Mouse (Mus musculus): ENCODE measurements around the gene Arl10. TPM values are rescaled to one million over a fixed set of nuclear protein-coding genes. Genes with fewer than 3 reads are reported as not detected.

Gene Arl10
- polyA plus RNA-seq, 1 experiment = not detected

- no peak overlapping the region for H3K27ac ChIP-seq (ENCODE audit: insufficient read depth, low read depth, low read length)
- WGBS = 74% methylated on average over 7 of the region's 7 CpGs
- H3K4me1 ChIP-seq (ENCODE audit: control insufficient read depth, insufficient read depth, low read length) = peaks cover 3% of the 10 kb centered on the region; the same call in 1 of the 2 replicates
- TF ChIP-seq CTCF (IDR thresholded peaks at IDR 0.05; ENCODE audit: insufficient read depth, low read depth, low read length) (no peak), POLR2A (IDR thresholded peaks at IDR 0.05; ENCODE audit: insufficient read depth, low read depth, low read length) (no peak)
- no peak overlapping the region for H3K4me3 ChIP-seq (ENCODE audit: insufficient read depth, low read depth, low read length)
Measured at GRCm38 (mm10) chr13:54562562-54562961, 12.3 kb upstream of the Arl10 start.

DNA sequence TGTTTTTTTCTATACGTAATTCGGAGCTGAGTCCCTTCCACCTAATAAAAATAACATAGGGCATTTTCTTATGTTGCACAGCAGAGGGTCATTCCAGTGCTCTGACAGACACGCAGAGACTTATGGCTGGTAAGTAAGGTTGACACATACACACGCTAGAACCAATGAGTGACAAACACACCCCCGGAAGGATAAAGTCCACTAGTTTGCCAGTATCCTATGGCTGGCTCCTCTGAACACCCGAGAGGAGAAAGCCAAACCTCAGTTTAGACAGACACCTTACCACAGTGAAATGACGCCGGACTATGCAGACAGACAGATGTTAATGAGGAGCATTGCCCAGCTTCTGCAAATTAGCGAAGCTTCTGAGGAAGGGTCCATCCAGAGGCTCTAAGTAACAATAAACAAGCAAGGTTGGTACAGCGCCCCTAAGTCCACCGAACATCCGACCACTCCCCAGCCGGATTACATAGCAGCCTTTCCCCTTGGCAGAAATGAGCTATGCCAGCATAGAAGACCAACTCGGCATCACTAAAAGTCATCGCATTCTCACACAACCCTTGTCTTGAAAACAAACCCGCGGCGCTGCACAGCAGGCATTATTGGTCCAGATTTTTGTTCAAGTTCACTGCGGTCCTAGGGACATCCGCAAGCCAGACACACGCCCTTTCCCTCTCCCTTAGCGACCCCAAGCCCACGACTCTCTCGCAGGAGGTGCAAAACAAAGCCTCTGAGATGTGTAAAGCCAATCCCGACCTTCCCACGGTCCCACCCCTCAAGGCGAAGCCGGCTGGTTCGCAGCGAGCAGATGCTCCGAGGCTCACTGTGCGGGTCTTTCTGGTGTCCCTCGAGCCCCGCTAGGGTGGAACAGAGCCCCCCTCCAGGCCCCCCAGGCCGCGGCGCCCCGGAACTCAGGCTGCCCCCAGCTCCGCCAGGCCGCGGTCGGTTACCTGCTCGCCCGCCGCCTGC lies 10.3 kb upstream of the Arl10 start:
- WGBS = 9% methylated on average over 45 of the region's 45 CpGs
- peak overlapping the region; percentile 48; the same call in 1 of the 2 replicates for H3K27ac ChIP-seq (ENCODE audit: insufficient read depth, low read depth, low read length)

GRCm38 (mm10) chr13:54565201-54565581 lies 9.6 kb upstream of the Arl10 start, which contains the start of gene 4833439L19Rik:
Gene 4833439L19Rik, minus strand, starts transcription at chr13:54565435.
- peaks cover 3% of the 10 kb centered on the region; the same call in 1 of the 2 replicates for H3K4me1 ChIP-seq (ENCODE audit: control insufficient read depth, insufficient read depth, low read length)
- H3K4me3 ChIP-seq (ENCODE audit: insufficient read depth, low read depth, low read length) = peak within 1 kb of the TSS; percentile 89
- under 1% methylated on average over 27 of the region's 27 CpGs for WGBS
- peak; percentile 92 for TF ChIP-seq POLR2A (IDR thresholded peaks at IDR 0.05; ENCODE audit: insufficient read depth, low read depth, low read length)
- no peak for TF ChIP-seq CTCF (IDR thresholded peaks at IDR 0.05; ENCODE audit: insufficient read depth, low read depth, low read length)
- peak within 1 kb of the TSS; percentile 68 for H3K27ac ChIP-seq (ENCODE audit: insufficient read depth, low read depth, low read length)

More for the DNA sequence above, 10.3 kb upstream of the Arl10 start:
- TF ChIP-seq CTCF (IDR thresholded peaks at IDR 0.05; ENCODE audit: insufficient read depth, low read depth, low read length) = no peak
- TF ChIP-seq POLR2A (IDR thresholded peaks at IDR 0.05; ENCODE audit: insufficient read depth, low read depth, low read length) = no peak
- Histone ChIP-seq H3K4me1 (ENCODE audit: control insufficient read depth, insufficient read depth, low read length) (peaks cover 3% of the 10 kb centered on the region; the same call in 1 of the 2 replicates), H3K4me3 (ENCODE audit: insufficient read depth, low read depth, low read length) (peak overlapping the region; percentile 89)

GRCm38 (mm10) chr13:54565594-54566345 lies 9.0 kb upstream of the Arl10 start:
- 33% methylated on average over 8 of the region's 8 CpGs for WGBS
- peak overlapping the region; percentile 89 for H3K4me3 ChIP-seq (ENCODE audit: insufficient read depth, low read depth, low read length)
- peaks cover 3% of the 10 kb centered on the region; the same call in 1 of the 2 replicates for H3K4me1 ChIP-seq (ENCODE audit: control insufficient read depth, insufficient read depth, low read length)
- TF ChIP-seq POLR2A (IDR thresholded peaks at IDR 0.05; ENCODE audit: insufficient read depth, low read depth, low read length) (no peak), CTCF (IDR thresholded peaks at IDR 0.05; ENCODE audit: insufficient read depth, low read depth, low read length) (peak; percentile 32; the same call in 1 of the 2 replicates)
- H3K27ac ChIP-seq (ENCODE audit: insufficient read depth, low read depth, low read length) = peak overlapping the region; percentile 68

DNA sequence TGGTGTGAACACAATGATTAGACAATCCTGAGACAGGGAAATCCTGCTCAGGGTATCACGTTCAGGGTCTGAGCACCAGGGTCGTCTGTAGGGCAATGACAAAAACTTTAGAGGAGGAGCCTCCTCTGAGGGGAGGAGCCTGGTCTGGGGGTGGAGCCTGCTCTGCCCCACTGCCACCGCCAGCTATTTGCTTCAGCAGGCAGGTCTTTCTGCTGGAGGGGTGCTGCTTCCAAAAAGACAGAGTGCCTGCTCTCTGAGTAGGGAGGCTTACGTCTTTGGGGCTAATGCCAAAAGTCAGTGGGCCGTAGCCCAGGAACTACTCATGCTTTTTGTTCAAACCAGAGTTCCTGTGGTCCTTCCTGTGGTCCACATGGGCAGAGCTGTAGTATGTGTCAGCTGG lies 6.4 kb upstream of the Arl10 start:
- H3K4me3 ChIP-seq (ENCODE audit: insufficient read depth, low read depth, low read length) = no peak overlapping the region
- TF ChIP-seq POLR2A (IDR thresholded peaks at IDR 0.05; ENCODE audit: insufficient read depth, low read depth, low read length) (no peak), CTCF (IDR thresholded peaks at IDR 0.05; ENCODE audit: insufficient read depth, low read depth, low read length) (no peak)
- H3K27ac ChIP-seq (ENCODE audit: insufficient read depth, low read depth, low read length) = no peak overlapping the region
- 0 out of 2 replicates have a peak, but pooled peaks cover 3% of the 10 kb centered on the region for H3K4me1 ChIP-seq (ENCODE audit: control insufficient read depth, insufficient read depth, low read length)
- WGBS = 48% methylated on average over 5 of the region's 5 CpGs

- H3K4me3 ChIP-seq (ENCODE audit: insufficient read depth, low read depth, low read length) = no peak overlapping the region
- TF ChIP-seq CTCF (IDR thresholded peaks at IDR 0.05; ENCODE audit: insufficient read depth, low read depth, low read length) (no peak), POLR2A (IDR thresholded peaks at IDR 0.05; ENCODE audit: insufficient read depth, low read depth, low read length) (no peak)
- H3K27ac ChIP-seq (ENCODE audit: insufficient read depth, low read depth, low read length) = no peak overlapping the region
- 53% methylated on average over 1 of the region's 1 CpGs for WGBS
- H3K4me1 ChIP-seq (ENCODE audit: control insufficient read depth, insufficient read depth, low read length) = 0 out of 2 replicates have a peak, but pooled peaks cover 3% of the 10 kb centered on the region
Measured at GRCm38 (mm10) chr13:54569282-54569681, 5.5 kb upstream of the Arl10 start.

- no peak for TF ChIP-seq POLR2A (IDR thresholded peaks at IDR 0.05; ENCODE audit: insufficient read depth, low read depth, low read length)
- no peak for TF ChIP-seq CTCF (IDR thresholded peaks at IDR 0.05; ENCODE audit: insufficient read depth, low read depth, low read length)
- Histone ChIP-seq H3K4me1 (ENCODE audit: control insufficient read depth, insufficient read depth, low read length) (peaks cover 3% of the 10 kb centered on the region), H3K4me3 (ENCODE audit: insufficient read depth, low read depth, low read length) (no peak overlapping the region), H3K27ac (ENCODE audit: insufficient read depth, low read depth, low read length) (no peak overlapping the region)
- WGBS = 73% methylated on average over 4 of the region's 4 CpGs
Measured at GRCm38 (mm10) chr13:54570736-54571135, 4.1 kb upstream of the Arl10 start.

- Histone ChIP-seq H3K27ac (ENCODE audit: insufficient read depth, low read depth, low read length) (no peak overlapping the region), H3K4me1 (ENCODE audit: control insufficient read depth, insufficient read depth, low read length) (peaks cover 4% of the 10 kb centered on the region), H3K4me3 (ENCODE audit: insufficient read depth, low read depth, low read length) (no peak overlapping the region)
- 17% methylated on average over 2 of the region's 2 CpGs for WGBS
- TF ChIP-seq CTCF (IDR thresholded peaks at IDR 0.05; ENCODE audit: insufficient read depth, low read depth, low read length) (no peak), POLR2A (IDR thresholded peaks at IDR 0.05; ENCODE audit: insufficient read depth, low read depth, low read length) (no peak)
Measured at GRCm38 (mm10) chr13:54571637-54572036, 3.2 kb upstream of the Arl10 start.

Measured in olfactory bulb, adult 2 months (tissue).